Mouse (Mus musculus) retina, embryonic 14.5 days (tissue): ENCODE data around the gene Hmgb2.
"Not testable (repeated sequence)": the region's sequence is repeated elsewhere in the genome, so short reads cannot be mapped to it uniquely, and the experiment has no call there.

Experiments used
- DNase-seq: peaks from one replicate; pipeline ENCODE4 v3.0.0-alpha.2; 2015; ENCODE audit warnings: low spot score

The Hmgb2 gene

GRCm38 (mm10) chr8:57510791-57511315, 854 bp upstream of the Hmgb2 start:
- no peak for DNase-seq

GRCm38 (mm10) chr8:57512141-57513056, 692 bp downstream of the Hmgb2 start:
- peak; percentile 69 for DNase-seq

- DNase-seq, result not testable (repeated sequence)
These were observed 1.5 kb downstream of the Hmgb2 start for GRCm38 (mm10) chr8:57513178-57513661.

GRCm38 (mm10) chr8:57516685-57517084, 5.0 kb downstream of the Hmgb2 start:
- DNase-seq, result not testable (repeated sequence)

GRCm38 (mm10) chr8:57517723-57518122, 6.0 kb downstream of the Hmgb2 start:
- no peak for DNase-seq

- DNase-seq, result no peak
These were observed 8.6 kb downstream of the Hmgb2 start for GRCm38 (mm10) chr8:57520186-57520786.

- DNase-seq, result no peak
These were observed 16.3 kb downstream of the Hmgb2 start for GRCm38 (mm10) chr8:57528036-57528435.

GRCm38 (mm10) chr8:57530238-57530637, 18.5 kb downstream of the Hmgb2 start:
- DNase-seq, result no peak

GRCm38 (mm10) chr8:57530666-57531349, 19.1 kb downstream of the Hmgb2 start:
- DNase-seq, result peak; percentile 82

- no peak for DNase-seq
These were observed 20.5 kb downstream of the Hmgb2 start for GRCm38 (mm10) chr8:57532223-57532622.

- DNase-seq, result no peak
These were observed 21.4 kb downstream of the Hmgb2 start for GRCm38 (mm10) chr8:57533106-57533505.

- no peak for DNase-seq
These were observed 22.8 kb downstream of the Hmgb2 start for GRCm38 (mm10) chr8:57534495-57534894.

GRCm38 (mm10) chr8:57536167-57536566, 24.5 kb downstream of the Hmgb2 start:
- DNase-seq, result no peak

- DNase-seq, result no peak
These were observed 26.9 kb downstream of the Hmgb2 start for GRCm38 (mm10) chr8:57538601-57539000.

- DNase-seq, result peak; percentile 88
These were observed 28.6 kb downstream of the Hmgb2 start for GRCm38 (mm10) chr8:57540110-57540838.

- no peak for DNase-seq
These were observed 29.2 kb downstream of the Hmgb2 start for GRCm38 (mm10) chr8:57540951-57541350.

GRCm38 (mm10) chr8:57541405-57541804, 29.7 kb downstream of the Hmgb2 start:
- no peak for DNase-seq

- DNase-seq, result no peak
These were observed 34.7 kb downstream of the Hmgb2 start for GRCm38 (mm10) chr8:57546401-57546800.

GRCm38 (mm10) chr8:57546834-57547233, 35.1 kb downstream of the Hmgb2 start:
- no peak for DNase-seq

- DNase-seq, result no peak
These were observed 35.9 kb downstream of the Hmgb2 start for GRCm38 (mm10) chr8:57547581-57547980.
